Mouse (Mus musculus): Measurements from ENCODE around the gene Dph2. TPM values are rescaled to one million over a fixed set of nuclear protein-coding genes. Genes with fewer than 3 reads are reported as not detected.

The Dph2 gene
- polyA plus RNA-seq, 1 experiment from 2014 or later = 9.8 TPM

DNA sequence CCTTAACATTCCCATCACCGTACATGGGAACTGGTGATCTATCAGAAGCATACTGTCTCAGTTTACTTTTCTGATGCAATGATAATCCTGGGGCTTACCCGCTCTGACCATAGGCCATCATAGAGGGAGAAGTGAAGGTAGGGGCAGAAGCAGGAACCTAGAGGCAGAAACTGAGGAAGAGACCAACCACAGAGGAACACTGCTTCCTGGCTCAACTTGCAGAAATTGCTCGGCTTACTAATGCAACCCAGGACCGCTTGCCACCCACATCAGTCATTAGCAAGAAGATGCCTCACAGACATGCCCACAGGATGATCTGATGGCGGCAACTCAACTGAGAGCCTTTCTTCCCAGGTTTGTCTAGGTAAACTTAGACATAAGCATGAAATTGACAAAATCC lies 26.9 kb upstream of the Dph2 start:
- Histone ChIP-seq H3K4me1 (replicated peaks) (peaks cover 44% of the 10 kb centered on the region), H3K4me3 (replicated peaks) (no peak overlapping the region), H3K27ac (no peak overlapping the region), H3K36me3 (no peaks in the 10 kb centered on the region), H3K9me3 (replicated peaks) (no peaks in the 10 kb centered on the region), H3K27me3 (peaks cover 26% of the 10 kb centered on the region), H3K4me2 (no peak overlapping the region), H3K9ac (no peak overlapping the region)
- WGBS (ENCODE audit: insufficient replicate concordance) = 49% methylated on average over 5 of the region's 5 CpGs
- no peak for DNase-seq
- ATAC-seq (ENCODE audit: low read depth) = no peak

DNA sequence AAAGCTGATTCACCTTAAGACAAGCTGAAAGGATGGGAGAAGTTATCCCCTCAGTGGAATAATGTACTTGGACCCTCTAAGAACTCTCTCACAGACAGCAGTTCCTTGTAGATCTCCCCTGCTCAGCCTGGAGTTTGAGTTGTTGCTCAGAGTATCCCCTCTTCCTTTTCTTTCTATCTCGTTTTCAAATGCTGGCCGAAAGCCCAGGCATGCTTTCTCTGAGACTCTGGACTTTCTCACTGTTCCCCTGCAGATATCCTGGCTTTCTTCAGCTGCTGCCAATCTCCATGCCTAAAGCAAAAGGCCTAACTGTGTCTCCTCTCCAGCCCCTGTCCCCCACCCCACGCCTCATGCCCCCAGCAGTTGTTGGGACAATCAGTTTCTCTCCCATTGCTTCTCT lies 26.4 kb upstream of the Dph2 start:
- H3K27ac ChIP-seq = peak overlapping the region; percentile 32
- WGBS (ENCODE audit: insufficient replicate concordance) = 70% methylated on average over 3 of the region's 3 CpGs
- no peak overlapping the region for H3K9ac ChIP-seq
- ATAC-seq (ENCODE audit: low read depth) (no peak), DNase-seq (no peak)
- H3K4me1 ChIP-seq (replicated peaks) = peaks cover 49% of the 10 kb centered on the region
- no peak overlapping the region for H3K4me3 ChIP-seq (replicated peaks)
- H3K27me3 ChIP-seq = peaks cover 21% of the 10 kb centered on the region
- no peaks in the 10 kb centered on the region for H3K36me3 ChIP-seq
- H3K9me3 ChIP-seq (replicated peaks) = no peaks in the 10 kb centered on the region
- H3K4me2 ChIP-seq = no peak overlapping the region

DNA sequence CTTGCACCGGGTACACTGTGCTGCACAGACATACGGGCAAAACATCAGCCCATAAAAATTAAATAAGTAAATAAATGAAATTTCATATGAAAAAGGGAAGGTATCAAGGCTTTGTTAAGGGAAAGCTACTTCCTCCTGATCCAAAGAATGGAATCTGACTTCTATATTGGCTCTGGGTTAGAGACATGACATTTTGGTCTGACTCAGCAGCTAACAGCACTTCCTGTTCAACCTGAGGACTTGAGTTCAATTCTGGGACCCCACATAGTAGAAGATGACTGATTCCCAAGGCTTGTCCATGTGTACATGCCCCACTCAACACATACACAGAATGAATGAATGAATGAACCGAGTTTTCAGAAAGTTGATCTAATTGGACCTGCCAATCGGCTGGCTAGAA lies 26.0 kb upstream of the Dph2 start:
- no peak for ATAC-seq (ENCODE audit: low read depth)
- H3K27me3 ChIP-seq = peaks cover 17% of the 10 kb centered on the region
- peak overlapping the region; percentile 67 for H3K27ac ChIP-seq
- H3K9me3 ChIP-seq (replicated peaks) = no peaks in the 10 kb centered on the region
- no peak overlapping the region for H3K4me3 ChIP-seq (replicated peaks)
- no peaks in the 10 kb centered on the region for H3K36me3 ChIP-seq
- 79% methylated on average over 4 of the region's 4 CpGs for WGBS (ENCODE audit: insufficient replicate concordance)
- H3K4me2 ChIP-seq = no peak overlapping the region
- H3K9ac ChIP-seq = no peak overlapping the region
- no peak for DNase-seq
- H3K4me1 ChIP-seq (replicated peaks) = peaks cover 53% of the 10 kb centered on the region

DNA sequence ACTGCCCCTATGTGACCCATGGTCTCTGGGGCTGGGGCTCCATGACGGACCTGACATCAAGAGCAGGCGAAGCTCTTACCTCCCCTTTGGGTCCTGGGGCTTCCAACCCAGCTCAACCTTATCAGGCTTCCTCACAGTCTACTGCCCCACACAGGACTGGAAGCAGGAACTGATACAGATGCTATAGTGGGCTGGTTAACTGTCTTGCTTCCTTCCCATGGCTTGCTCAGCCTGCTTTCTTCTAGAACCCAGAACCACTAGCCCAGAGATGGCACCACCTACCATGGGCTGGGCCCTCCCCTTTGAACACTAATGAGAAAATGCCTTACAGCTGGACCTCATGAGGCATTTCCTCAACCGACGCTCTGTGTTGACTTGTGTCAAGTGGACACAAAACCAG lies 25.6 kb upstream of the Dph2 start:
- Histone ChIP-seq H3K4me1 (replicated peaks) (peaks cover 57% of the 10 kb centered on the region), H3K9ac (no peak overlapping the region), H3K27ac (peak overlapping the region; percentile 67), H3K9me3 (replicated peaks) (no peaks in the 10 kb centered on the region), H3K4me2 (no peak overlapping the region), H3K27me3 (peaks cover 13% of the 10 kb centered on the region), H3K4me3 (replicated peaks) (no peak overlapping the region), H3K36me3 (no peaks in the 10 kb centered on the region)
- no peak for ATAC-seq (ENCODE audit: low read depth)
- DNase-seq = no peak
- 43% methylated on average over 4 of the region's 4 CpGs for WGBS (ENCODE audit: insufficient replicate concordance)

DNA sequence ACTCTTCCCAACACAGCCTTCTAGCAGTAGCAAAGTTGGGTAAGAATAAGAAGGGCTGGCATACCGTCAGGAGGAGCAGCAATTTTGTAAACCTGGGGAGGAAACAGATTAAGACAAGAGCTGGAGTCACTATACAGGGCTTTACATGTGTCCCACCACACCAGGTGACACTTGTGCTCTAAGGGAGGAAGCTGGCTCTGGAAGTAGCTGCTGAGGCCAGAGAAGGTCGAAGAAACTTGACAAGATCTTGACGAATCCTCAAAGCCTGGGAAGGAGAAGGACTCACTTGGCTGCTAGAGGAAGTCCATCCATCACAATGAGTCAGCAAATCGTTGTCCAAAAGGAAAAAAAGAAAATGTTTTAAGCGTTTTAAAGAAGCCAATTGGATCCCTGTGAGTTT lies 24.6 kb upstream of the Dph2 start:
- WGBS (ENCODE audit: insufficient replicate concordance) = 27% methylated on average over 5 of the region's 5 CpGs
- DNase-seq = no peak
- H3K4me2 ChIP-seq = peak overlapping the region; percentile 97
- no peak for ATAC-seq (ENCODE audit: low read depth)
- peak overlapping the region; percentile 87 for H3K4me3 ChIP-seq (replicated peaks)
- peak overlapping the region; percentile 94 for H3K9ac ChIP-seq
- H3K4me1 ChIP-seq (replicated peaks) = peaks cover 66% of the 10 kb centered on the region
- peaks cover 8% of the 10 kb centered on the region for H3K36me3 ChIP-seq
- H3K9me3 ChIP-seq (replicated peaks) = no peaks in the 10 kb centered on the region
- H3K27me3 ChIP-seq = peaks cover 3% of the 10 kb centered on the region; the same call in 1 of the 2 replicates
- H3K27ac ChIP-seq = peak overlapping the region; percentile 67

DNA sequence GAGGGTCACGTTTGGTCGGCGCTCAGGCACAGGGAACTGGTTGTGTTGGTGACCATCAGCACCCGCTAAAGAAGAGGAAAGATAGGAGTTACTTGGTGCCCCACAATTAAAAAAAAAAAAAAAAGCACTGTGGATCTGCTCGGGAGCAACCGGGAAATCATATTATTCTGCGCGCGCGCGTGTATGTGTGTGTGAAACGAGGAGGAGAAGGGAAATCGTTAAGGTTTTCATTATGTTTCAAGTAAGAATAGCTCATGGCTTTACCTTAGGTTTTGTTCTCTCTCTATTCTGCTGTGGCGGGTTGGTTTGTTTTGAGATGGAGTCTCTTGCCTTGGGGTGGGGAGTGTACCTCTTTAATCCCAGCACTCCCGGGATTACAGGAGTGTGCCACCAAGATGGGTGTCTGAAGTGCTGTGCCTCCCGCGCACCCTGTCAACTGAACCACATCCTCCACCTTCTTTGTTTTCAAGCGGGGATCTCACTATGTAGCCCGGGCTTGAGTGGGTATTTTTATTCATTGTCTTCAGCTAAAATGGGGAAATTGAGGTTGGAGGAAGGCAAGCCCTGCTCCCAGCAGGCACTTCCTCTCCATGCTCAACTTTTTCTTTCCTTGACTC lies 23.8 kb upstream of the Dph2 start:
- Histone ChIP-seq H3K27me3 (no peaks in the 10 kb centered on the region), H3K4me1 (replicated peaks) (peaks cover 68% of the 10 kb centered on the region), H3K4me3 (replicated peaks) (peak overlapping the region; percentile 87), H3K27ac (peak overlapping the region; percentile 67), H3K9ac (peak overlapping the region; percentile 94), H3K36me3 (peaks cover 16% of the 10 kb centered on the region), H3K9me3 (replicated peaks) (no peaks in the 10 kb centered on the region), H3K4me2 (peak overlapping the region; percentile 97)
- WGBS (ENCODE audit: insufficient replicate concordance) = under 1% methylated on average over 19 of the region's 19 CpGs
- ATAC-seq (ENCODE audit: low read depth) (no peak), DNase-seq (no peak)

DNA sequence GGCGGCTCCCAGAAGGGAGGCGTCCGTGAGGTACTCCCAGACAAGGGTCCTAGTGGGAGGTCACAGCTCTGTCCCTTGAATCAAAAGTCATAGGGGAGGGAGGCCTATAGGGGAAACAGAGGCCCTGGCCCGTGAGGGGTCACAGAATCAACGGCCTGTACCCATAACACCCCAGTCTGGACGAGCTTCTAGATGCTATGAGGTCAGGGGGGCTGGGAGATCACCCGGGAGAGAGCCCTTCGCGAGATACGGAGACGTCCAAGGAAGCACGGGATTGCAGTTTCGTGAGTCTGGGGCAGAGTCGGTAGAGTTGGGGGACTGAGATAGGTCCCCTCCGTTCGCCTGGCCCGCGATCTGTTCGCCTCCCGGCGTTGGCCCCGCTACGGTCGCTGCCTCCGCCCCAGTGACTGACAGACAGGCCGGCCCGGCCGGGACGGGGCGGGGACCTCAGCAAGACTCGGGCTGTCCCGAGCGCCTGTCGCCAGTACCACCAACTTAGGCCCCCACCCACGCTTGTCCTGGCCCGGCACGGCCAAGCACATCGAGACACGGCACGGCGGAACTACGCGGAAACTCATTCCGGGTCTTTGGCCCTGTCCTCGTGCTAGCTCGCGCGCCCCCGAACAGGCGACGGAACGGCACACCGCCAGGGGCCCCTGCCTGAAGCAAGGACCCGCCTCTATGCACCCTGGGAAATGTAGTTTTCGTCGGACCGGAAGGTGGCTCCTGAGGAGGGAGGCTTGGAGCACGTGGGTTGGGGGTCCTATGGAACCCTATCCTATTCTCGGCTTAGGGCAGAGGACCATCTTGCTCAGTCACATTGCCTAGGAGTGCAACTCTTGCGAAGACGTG lies 23.0 kb upstream of the Dph2 start, which contains the start of gene Ipo13:
Gene Ipo13, minus strand, starts transcription at position 409 of the 852 bp plus-strand sequence.
- peaks cover 18% of the 10 kb centered on the region for H3K36me3 ChIP-seq
- peak within 1 kb of the TSS; percentile 67 for H3K27ac ChIP-seq
- no peaks in the 10 kb centered on the region for H3K9me3 ChIP-seq (replicated peaks)
- H3K4me1 ChIP-seq (replicated peaks) = peaks cover 76% of the 10 kb centered on the region
- H3K27me3 ChIP-seq = no peaks in the 10 kb centered on the region
- peak within 1 kb of the TSS; percentile 97 for H3K4me2 ChIP-seq
- WGBS (ENCODE audit: insufficient replicate concordance) = under 1% methylated on average over 61 of the region's 61 CpGs
- ATAC-seq (ENCODE audit: low read depth) (peak; percentile 91), DNase-seq (peak; percentile 93)
- peak within 1 kb of the TSS; percentile 87 for H3K4me3 ChIP-seq (replicated peaks)
- peak within 1 kb of the TSS; percentile 94 for H3K9ac ChIP-seq

DNA sequence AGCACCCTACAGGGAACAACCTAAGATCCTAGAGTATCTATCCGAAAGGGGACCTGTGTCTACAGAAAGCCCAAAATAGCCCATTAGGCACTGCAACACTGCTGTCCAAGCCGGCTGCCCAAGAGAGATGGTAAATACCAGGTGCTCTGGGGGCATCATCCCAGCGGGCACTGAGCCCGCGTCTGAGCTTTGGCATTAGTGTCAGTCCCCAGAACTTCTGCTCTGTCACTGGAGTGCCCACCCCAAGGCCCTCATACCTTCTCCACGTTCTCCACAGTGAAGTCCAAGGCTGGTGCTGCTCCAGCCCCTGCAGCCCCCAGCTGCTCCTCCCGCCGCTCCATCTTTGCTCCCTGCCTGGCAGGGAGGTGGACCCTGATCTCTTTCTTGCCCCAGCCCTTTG lies 22.2 kb upstream of the Dph2 start:
- Histone ChIP-seq H3K36me3 (peaks cover 22% of the 10 kb centered on the region), H3K9ac (peak overlapping the region; percentile 94), H3K9me3 (replicated peaks) (no peaks in the 10 kb centered on the region), H3K4me2 (peak overlapping the region; percentile 97), H3K4me3 (replicated peaks) (peak overlapping the region; percentile 87), H3K4me1 (replicated peaks) (peaks cover 80% of the 10 kb centered on the region), H3K27me3 (no peaks in the 10 kb centered on the region), H3K27ac (peak overlapping the region; percentile 67)
- 0 out of 2 replicates have a peak, but pooled peaks have one; percentile 3 for ATAC-seq (ENCODE audit: low read depth)
- 19% methylated on average over 8 of the region's 8 CpGs for WGBS (ENCODE audit: insufficient replicate concordance)
- DNase-seq = no peak

DNA sequence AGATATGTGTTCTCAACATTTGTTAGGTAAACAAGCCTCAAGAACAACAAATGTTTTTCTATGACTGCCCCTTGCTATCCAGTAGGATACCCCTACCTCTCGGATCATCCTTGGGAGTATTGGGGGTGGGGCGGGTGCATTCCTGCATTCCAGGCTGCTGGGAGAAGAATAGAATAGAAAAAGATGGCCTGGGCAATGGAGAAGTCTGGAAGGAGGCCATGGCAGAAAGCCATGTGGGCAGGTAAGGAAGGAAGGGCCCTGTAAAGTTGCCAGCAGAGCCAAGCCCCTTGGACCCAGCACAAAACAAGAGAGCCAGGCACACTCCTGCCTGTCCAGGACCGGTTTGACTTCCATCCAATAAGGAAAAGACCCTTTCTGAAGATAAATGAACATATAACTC lies 21.6 kb upstream of the Dph2 start:
- DNase-seq (no peak), ATAC-seq (ENCODE audit: low read depth) (no peak)
- WGBS (ENCODE audit: insufficient replicate concordance) = 71% methylated on average over 3 of the region's 3 CpGs
- Histone ChIP-seq H3K27me3 (no peaks in the 10 kb centered on the region), H3K36me3 (peaks cover 25% of the 10 kb centered on the region), H3K4me2 (peak overlapping the region; percentile 97), H3K9me3 (replicated peaks) (no peaks in the 10 kb centered on the region), H3K27ac (peak overlapping the region; percentile 40; the same call in 1 of the 2 replicates), H3K4me1 (replicated peaks) (peaks cover 79% of the 10 kb centered on the region), H3K9ac (peak overlapping the region; percentile 94), H3K4me3 (replicated peaks) (peak overlapping the region; percentile 87)

DNA sequence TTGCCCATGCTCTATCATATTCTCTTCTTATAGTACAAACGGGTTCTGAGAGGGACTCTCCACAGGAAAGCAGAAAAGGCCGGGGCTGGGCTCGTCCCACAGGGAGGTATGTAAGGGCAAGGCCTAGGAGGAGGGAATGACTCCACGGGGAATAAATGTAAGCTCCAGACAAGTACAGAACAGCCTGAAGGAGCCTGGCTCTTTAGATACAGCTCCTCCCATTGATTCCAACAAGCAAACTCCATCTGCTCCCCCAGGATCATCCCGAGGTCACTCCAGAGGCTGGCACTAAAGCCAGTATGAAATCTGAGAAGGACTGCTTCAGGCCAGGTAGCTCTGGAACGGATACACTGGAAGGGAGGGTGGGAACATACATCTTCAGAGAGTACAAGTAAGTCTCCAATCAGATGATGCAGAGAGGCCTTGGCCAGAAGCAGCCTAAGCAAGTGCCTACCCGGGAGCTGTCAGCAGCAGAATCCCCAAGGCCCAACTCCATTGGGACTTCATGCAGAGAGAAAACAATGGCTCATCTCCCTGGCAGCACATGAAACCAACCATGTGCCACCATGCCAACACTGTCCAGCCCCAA lies 20.9 kb upstream of the Dph2 start:
- no peak for DNase-seq
- peak overlapping the region; percentile 97 for H3K4me2 ChIP-seq

DNA sequence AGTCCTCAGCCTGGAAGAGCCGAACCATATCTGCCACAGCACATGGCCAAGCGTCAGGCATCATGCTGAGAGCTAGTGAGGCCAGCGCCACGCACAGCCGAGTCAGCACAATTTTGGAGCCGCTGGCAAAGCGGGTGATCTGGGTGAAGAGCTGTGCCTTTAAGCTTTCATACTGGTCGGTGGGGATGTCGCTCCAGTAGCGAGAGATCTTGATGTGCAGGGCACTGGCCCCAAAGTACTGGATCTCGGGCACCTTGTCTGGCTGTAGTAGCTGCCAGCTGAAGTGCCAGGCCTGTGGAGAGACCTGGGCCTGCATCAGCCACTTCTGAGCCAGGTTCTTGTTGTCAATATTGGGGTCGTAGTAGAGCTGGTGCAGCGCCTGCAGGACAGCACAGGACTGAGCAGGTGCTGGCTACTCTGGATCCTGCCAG lies 20.3 kb upstream of the Dph2 start:
- Histone ChIP-seq H3K4me2 (no peak overlapping the region), H3K36me3 (peaks cover 32% of the 10 kb centered on the region)

More for the DNA sequence above, 20.9 kb upstream of the Dph2 start:
- Histone ChIP-seq H3K9ac (peak overlapping the region; percentile 46; the same call in 1 of the 2 replicates), H3K27ac (peak overlapping the region; percentile 40), H3K4me3 (replicated peaks) (peak overlapping the region; percentile 87), H3K4me1 (replicated peaks) (peaks cover 78% of the 10 kb centered on the region), H3K9me3 (replicated peaks) (no peaks in the 10 kb centered on the region), H3K36me3 (peaks cover 29% of the 10 kb centered on the region), H3K27me3 (no peaks in the 10 kb centered on the region)
- no peak for ATAC-seq (ENCODE audit: low read depth)
- 80% methylated on average over 7 of the region's 7 CpGs for WGBS (ENCODE audit: insufficient replicate concordance)

More for the DNA sequence above, 20.3 kb upstream of the Dph2 start:
- Histone ChIP-seq H3K27ac (no peak overlapping the region), H3K9ac (no peak overlapping the region; the same call in 1 of the 2 replicates), H3K4me3 (replicated peaks) (no peak overlapping the region), H3K4me1 (replicated peaks) (peaks cover 73% of the 10 kb centered on the region), H3K9me3 (replicated peaks) (no peaks in the 10 kb centered on the region), H3K27me3 (no peaks in the 10 kb centered on the region)
- 89% methylated on average over 13 of the region's 13 CpGs for WGBS (ENCODE audit: insufficient replicate concordance)
- DNase-seq (no peak), ATAC-seq (ENCODE audit: low read depth) (no peak)
